Mouse (Mus musculus) T-helper 1 cell (primary cell): ENCODE results near the gene Pxmp4.

Experiments
- in situ Hi-C: fragments of 300-600 bp; cut with MboI, MseI; formaldehyde crosslinking; loops from one replicate; pipeline ENCODE4 v1.15.1; 2025; ENCODE audit warnings: high pct_unique_total_duplicates

The Pxmp4 gene

GRCm38 (mm10) chr2:154548688-154549087, 54.8 kb downstream of the Pxmp4 start:
- in situ Hi-C loops, result loop anchor here (25.0 kb wide), 1 partner anchor 136 kb away; the partner anchor contains the start of gene Snta1

DNA sequence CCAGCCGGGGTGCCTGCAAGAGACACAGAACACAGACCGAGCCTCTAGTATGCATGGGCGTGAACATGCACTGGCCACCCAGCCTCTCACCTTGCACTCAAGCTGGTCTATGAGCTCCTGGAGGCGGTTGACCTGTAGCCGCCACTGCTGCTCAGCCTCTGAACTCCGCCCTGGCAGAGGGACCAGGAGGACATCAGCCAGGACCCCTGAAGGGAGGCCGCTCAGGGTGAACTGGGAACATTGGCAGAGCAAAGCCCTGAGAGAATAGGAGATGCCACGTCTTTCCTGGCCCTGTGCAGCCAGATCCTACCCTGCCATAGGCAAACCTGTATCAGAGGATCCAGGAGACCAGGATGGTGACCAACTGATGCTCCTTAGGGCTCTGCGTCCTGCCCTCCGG, 56.8 kb downstream of the Pxmp4 start, which contains the start of gene 1700003F12Rik:
1700003F12Rik (plus strand) TSS at position 375 of the 400 bp plus-strand sequence.
- in situ Hi-C loops, result loop anchor here (25.0 kb wide), 1 partner anchor 134 kb away; the partner anchor contains the start of gene Snta1

- in situ Hi-C loops, result loop anchor here (25.0 kb wide), 1 partner anchor 131 kb away; the partner anchor contains the start of gene Snta1
These were observed 59.8 kb downstream of the Pxmp4 start for GRCm38 (mm10) chr2:154543567-154544347.

DNA sequence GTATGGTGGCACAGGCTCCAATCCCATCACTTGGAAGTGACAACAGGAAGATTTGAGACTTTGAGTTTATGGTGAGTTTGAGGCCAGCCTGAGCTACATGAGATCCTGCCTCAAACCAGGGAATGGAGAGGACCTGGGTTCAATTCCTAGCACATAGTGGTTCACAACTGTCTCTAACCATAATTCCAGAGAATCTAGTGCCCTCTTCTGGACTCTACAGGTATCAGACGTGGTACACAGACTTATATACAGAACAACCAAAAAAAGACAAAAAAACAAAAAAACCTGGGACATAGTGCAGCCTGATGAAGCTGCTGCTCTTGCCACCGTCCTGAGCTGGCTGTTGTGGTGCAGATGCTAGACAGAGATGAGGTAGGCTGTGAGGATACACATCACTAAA, 61.9 kb downstream of the Pxmp4 start:
- in situ Hi-C loops, result loop anchor here (25.0 kb wide), 1 partner anchor 129 kb away; the partner anchor contains the start of gene Snta1

- in situ Hi-C loops, result loop anchor here (25.0 kb wide), 1 partner anchor 127 kb away; the partner anchor contains the start of gene Snta1
These were observed 63.8 kb downstream of the Pxmp4 start for GRCm38 (mm10) chr2:154539720-154540119.

GRCm38 (mm10) chr2:154538710-154539109, 64.8 kb downstream of the Pxmp4 start:
- in situ Hi-C loops, result loop anchor here (25.0 kb wide), 1 partner anchor 126 kb away; the partner anchor contains the start of gene Snta1

DNA sequence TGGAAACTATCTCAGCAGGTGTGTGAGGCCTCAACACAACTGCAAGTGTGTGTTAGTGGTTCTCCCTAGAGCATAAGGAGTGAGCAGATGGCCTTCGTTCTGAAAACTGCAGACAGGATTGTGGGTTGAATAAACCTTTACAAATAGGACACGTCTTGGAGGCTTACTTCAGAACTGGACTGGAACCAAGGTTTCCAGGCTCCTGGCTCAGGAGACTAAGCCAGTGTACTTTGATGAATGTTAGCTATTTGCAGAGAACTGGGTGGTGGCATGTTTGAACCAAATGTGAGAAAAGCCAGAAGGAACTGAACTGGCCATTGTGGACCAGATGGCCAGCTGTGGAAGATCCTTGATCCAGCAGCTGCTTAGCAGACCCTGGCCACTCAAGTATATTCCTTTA, 65.2 kb downstream of the Pxmp4 start:
- in situ Hi-C loops, result loop anchor here (25.0 kb wide), 1 partner anchor 126 kb away; the partner anchor contains the start of gene Snta1
